Mouse (Mus musculus) cortical plate, adult 2 months (tissue): Measurements from ENCODE around the gene Pter.

Experiments used
- CTCF ChIP-seq: fragments of 200-500 bp; IDR thresholded peaks from 2 replicates; pipeline ENCODE4 v1.5.1; 2011; ENCODE audit warnings: mild to moderate bottlenecking, control low read depth, low read length; ENCODE audit not compliant: insufficient read depth; ENCODE audit errors: extremely low read depth
- POLR2A ChIP-seq: fragments of 200-500 bp; IDR thresholded peaks from 2 replicates; pipeline ENCODE4 v1.6.1; 2011; ENCODE audit warnings: mild to moderate bottlenecking, low read length, control low read depth; ENCODE audit not compliant: insufficient read depth; ENCODE audit errors: extremely low read depth

DNA sequence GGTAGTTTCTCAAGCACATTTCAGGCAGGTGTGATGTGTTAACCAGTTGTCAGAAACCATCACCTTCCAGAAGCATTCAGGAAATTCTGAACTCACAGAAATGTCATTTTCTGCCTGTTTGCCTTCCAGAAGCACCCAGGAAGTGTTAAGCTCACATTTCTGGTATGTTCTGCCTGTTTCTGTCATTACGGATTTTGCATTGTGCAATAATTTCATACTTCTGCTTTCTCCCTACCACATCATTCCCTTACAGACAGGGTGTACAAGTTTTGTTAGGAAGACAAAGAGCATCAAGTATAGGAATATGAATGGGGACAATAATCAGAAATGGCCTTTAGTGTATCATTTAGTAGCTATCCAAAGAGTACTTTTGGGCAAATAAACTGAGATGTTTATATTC is 42.8 kb upstream of the Pter start:
- TF ChIP-seq POLR2A (no peak), CTCF (no peak)
